Mouse (Mus musculus): ENCODE measurements around the gene Gipc2. TPM values are rescaled to one million over a fixed set of nuclear protein-coding genes. Genes with fewer than 3 reads are reported as not detected.

Gene Gipc2
- polyA plus RNA-seq, 1 experiment from 2014 or later: 15.2 TPM

DNA sequence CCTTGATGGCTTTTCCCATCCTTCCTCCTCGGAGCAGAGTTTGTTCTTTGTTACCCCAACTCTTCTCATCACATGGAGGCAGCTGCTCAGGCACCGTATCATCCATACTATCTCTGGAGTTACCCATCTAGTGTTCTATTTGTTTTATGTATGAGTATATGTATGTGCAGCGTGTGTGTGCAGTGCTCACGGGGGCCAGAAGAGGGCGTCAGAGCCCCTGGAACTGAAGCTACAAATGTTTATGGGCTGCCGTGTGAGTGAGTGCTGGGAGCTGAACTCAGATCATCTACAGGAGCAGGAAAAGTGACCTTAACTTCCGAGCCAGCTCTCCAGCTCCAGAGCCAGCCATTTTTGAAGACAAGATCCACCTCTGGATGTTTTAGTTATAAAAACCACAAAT lies 64.6 kb downstream of the Gipc2 start:
- Histone ChIP-seq H3K4me1 (ENCODE audit: control insufficient read depth, insufficient read depth, low read length) (peaks cover 6% of the 10 kb centered on the region), H3K27ac (ENCODE audit: low read depth, low read length) (no peak overlapping the region), H3K36me3 (ENCODE audit: control insufficient read depth, insufficient read depth, low read length) (no peaks in the 10 kb centered on the region), H3K9me3 (ENCODE audit: control insufficient read depth, low read length) (no peaks in the 10 kb centered on the region; the same call in 1 of the 2 replicates), H3K27me3 (ENCODE audit: control insufficient read depth, insufficient read depth, low read length) (no peaks in the 10 kb centered on the region), H3K9ac (replicated peaks; ENCODE audit: low read depth, low read length) (no peak overlapping the region), H3K4me2 (ENCODE audit: low read depth, low read length) (no peak overlapping the region), H3K4me3 (ENCODE audit: low read depth, low read length) (no peak overlapping the region)
- 97% methylated on average over 7 of the region's 7 CpGs for WGBS
- no peak for ATAC-seq (ENCODE audit: low read depth)

DNA sequence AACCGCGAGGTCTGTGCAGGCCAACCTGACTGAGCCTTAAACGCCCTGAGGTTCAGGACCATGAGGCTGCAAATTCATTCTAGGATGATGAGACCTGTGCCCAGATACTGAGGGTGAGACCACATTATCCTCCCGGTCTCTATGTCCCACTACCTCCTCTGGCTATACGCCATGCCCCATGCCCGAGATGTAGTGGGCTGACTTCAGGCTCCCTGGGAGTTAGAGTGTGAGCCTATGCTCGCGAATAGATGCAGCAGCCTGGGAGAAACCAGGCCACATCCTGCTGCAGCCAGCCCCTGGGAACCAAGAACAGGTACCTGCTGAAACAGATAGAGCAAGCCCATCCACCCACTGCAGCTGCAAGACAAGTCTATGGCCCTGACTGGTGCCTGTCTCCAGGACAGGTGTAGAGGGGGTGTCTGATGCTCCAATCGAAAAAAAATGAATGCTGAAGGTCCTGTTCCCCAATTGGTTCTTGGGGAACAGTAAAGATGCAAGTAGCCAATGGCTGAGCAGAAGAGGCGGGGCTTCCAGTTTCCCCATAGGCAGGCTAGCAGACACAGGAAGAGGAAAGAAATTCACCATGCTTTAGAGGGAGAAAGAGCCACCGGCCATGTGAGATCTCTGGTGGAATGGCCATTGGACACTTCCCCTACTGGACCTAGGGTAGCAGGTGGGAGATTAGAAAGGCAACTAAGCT lies 65.8 kb downstream of the Gipc2 start:
- 52% methylated on average over 11 of the region's 11 CpGs for WGBS
- peak; percentile 63 for ATAC-seq (ENCODE audit: low read depth)
- no peak overlapping the region for H3K27ac ChIP-seq (ENCODE audit: low read depth, low read length)
- H3K4me2 ChIP-seq (ENCODE audit: low read depth, low read length): peak overlapping the region; percentile 34
- H3K4me3 ChIP-seq (ENCODE audit: low read depth, low read length): no peak overlapping the region
- H3K9ac ChIP-seq (replicated peaks; ENCODE audit: low read depth, low read length): no peak overlapping the region
- no peaks in the 10 kb centered on the region for H3K36me3 ChIP-seq (ENCODE audit: control insufficient read depth, insufficient read depth, low read length)
- no peaks in the 10 kb centered on the region; the same call in 1 of the 2 replicates for H3K9me3 ChIP-seq (ENCODE audit: control insufficient read depth, low read length)
- no peaks in the 10 kb centered on the region for H3K27me3 ChIP-seq (ENCODE audit: control insufficient read depth, insufficient read depth, low read length)
- H3K4me1 ChIP-seq (ENCODE audit: control insufficient read depth, insufficient read depth, low read length): peaks cover under 1% of the 10 kb centered on the region; the same call in 1 of the 2 replicates

DNA sequence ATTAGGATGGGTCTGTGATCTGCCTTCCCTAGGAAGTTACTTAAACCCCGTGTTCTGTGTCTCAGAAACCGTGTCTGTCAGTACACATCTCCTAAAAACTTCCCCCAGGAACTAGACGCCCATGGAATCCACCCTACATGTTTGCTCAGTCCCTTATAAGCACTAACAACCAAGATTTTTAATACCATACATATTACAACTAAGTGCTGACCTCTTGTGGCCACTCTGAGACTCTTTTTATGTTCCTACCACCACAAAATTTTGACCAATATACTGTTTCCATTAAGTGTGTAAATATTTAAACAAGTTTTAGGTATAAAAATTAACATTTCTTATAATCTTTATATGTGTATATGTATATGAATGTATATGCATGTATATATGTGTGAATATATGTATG lies 71.0 kb downstream of the Gipc2 start:
- Histone ChIP-seq H3K4me2 (ENCODE audit: low read depth, low read length) (no peak overlapping the region), H3K27me3 (ENCODE audit: control insufficient read depth, insufficient read depth, low read length) (no peaks in the 10 kb centered on the region), H3K4me1 (ENCODE audit: control insufficient read depth, insufficient read depth, low read length) (no peaks in the 10 kb centered on the region), H3K27ac (ENCODE audit: low read depth, low read length) (no peak overlapping the region), H3K4me3 (ENCODE audit: low read depth, low read length) (no peak overlapping the region), H3K36me3 (ENCODE audit: control insufficient read depth, insufficient read depth, low read length) (no peaks in the 10 kb centered on the region), H3K9me3 (ENCODE audit: control insufficient read depth, low read length) (no peaks in the 10 kb centered on the region), H3K9ac (replicated peaks; ENCODE audit: low read depth, low read length) (no peak overlapping the region)
- 9% methylated on average over 3 of the region's 3 CpGs for WGBS
- ATAC-seq (ENCODE audit: low read depth): no peak

DNA sequence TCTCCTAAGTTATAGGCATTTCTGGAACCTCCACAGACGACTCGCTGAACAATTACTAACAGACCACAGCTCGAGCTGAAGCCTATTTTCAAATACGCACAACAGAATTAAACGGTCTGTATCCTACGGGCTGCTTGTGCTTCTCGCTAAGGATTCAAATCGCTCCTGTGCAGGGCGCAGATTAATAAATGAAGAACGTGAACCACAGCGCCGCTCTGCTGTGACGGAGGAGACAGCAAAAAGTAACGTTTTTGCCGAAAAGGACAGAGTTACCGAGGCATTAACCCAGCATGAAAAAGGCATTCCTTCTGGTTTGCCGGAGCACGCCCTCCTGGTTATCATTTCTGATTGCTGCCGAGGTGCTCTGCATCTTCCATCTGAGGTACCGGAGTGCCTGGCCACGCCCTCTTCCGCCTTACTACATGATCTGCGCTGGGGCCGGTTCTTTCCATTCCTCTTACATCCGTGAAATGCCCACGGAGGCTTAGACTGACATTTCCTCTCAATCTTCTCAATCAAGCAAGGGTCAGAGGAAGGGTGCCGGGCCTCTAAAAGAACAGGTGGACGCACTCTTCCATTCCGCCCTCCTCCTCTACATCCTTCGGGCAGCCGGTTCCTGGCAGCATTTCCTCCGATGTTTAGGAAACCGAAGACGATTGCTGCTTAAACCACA lies 73.5 kb downstream of the Gipc2 start:
- 46% methylated on average over 34 of the region's 34 CpGs for WGBS
- no peak for ATAC-seq (ENCODE audit: low read depth)
- Histone ChIP-seq H3K9me3 (ENCODE audit: control insufficient read depth, low read length) (no peaks in the 10 kb centered on the region), H3K27me3 (ENCODE audit: control insufficient read depth, insufficient read depth, low read length) (no peaks in the 10 kb centered on the region), H3K4me2 (ENCODE audit: low read depth, low read length) (peak overlapping the region; percentile 23), H3K36me3 (ENCODE audit: control insufficient read depth, insufficient read depth, low read length) (no peaks in the 10 kb centered on the region), H3K9ac (replicated peaks; ENCODE audit: low read depth, low read length) (0 out of 2 replicates have a peak overlapping the region, but pooled peaks have one; percentile 34), H3K4me1 (ENCODE audit: control insufficient read depth, insufficient read depth, low read length) (no peaks in the 10 kb centered on the region), H3K4me3 (ENCODE audit: low read depth, low read length) (peak overlapping the region; percentile 31), H3K27ac (ENCODE audit: low read depth, low read length) (no peak overlapping the region)

DNA sequence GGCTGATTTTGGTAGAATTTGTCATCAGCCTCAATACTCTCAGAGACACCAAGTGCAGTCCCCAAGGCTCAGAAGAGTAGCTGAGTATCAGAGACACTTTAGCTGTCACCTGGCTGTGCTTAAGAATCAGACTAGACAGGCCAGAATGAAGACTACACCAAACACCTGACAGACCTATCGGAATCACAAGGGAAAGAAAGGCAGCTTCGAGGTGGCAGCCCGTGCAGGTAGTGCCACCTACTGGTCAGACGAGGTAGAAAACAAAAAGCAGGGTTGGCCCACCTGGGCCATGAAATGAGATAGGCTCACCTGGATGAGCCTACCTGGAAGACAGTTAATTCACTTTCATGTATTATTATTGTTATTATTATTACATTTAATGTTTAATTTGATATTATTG lies 76.9 kb downstream of the Gipc2 start:
- H3K4me1 ChIP-seq (ENCODE audit: control insufficient read depth, insufficient read depth, low read length): no peaks in the 10 kb centered on the region
- H3K9ac ChIP-seq (replicated peaks; ENCODE audit: low read depth, low read length): no peak overlapping the region
- no peaks in the 10 kb centered on the region for H3K27me3 ChIP-seq (ENCODE audit: control insufficient read depth, insufficient read depth, low read length)
- no peak overlapping the region for H3K27ac ChIP-seq (ENCODE audit: low read depth, low read length)
- H3K9me3 ChIP-seq (ENCODE audit: control insufficient read depth, low read length): no peaks in the 10 kb centered on the region
- H3K36me3 ChIP-seq (ENCODE audit: control insufficient read depth, insufficient read depth, low read length): no peaks in the 10 kb centered on the region
- 5% methylated on average over 4 of the region's 4 CpGs for WGBS
- no peak overlapping the region for H3K4me3 ChIP-seq (ENCODE audit: low read depth, low read length)
- peak; percentile 59; the same call in 1 of the 2 replicates for ATAC-seq (ENCODE audit: low read depth)
- no peak overlapping the region for H3K4me2 ChIP-seq (ENCODE audit: low read depth, low read length)

DNA sequence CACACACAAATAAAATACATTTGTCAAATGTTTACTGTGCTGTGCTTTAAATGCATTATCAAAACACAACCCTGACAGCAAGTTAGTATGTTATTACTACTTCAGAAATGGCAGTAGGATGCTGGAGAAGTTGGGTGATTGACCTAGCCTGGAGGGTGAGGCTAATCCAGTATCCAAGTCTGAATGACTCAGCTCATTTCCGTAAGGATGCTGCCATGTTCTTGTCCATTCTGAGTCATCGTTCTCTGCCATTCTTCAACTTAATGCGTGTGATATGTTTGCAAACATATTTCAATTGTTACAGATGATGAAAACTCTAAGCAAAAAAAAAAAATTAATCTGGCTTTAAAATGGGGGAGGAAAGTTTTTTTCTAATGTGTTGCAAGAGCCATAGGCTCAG lies 84.6 kb downstream of the Gipc2 start:
- 93% methylated on average over 3 of the region's 3 CpGs for WGBS
- Histone ChIP-seq H3K9me3 (ENCODE audit: control insufficient read depth, low read length) (no peaks in the 10 kb centered on the region), H3K36me3 (ENCODE audit: control insufficient read depth, insufficient read depth, low read length) (no peaks in the 10 kb centered on the region), H3K4me3 (ENCODE audit: low read depth, low read length) (no peak overlapping the region), H3K9ac (replicated peaks; ENCODE audit: low read depth, low read length) (no peak overlapping the region), H3K4me1 (ENCODE audit: control insufficient read depth, insufficient read depth, low read length) (no peaks in the 10 kb centered on the region), H3K27ac (ENCODE audit: low read depth, low read length) (no peak overlapping the region), H3K4me2 (ENCODE audit: low read depth, low read length) (no peak overlapping the region), H3K27me3 (ENCODE audit: control insufficient read depth, insufficient read depth, low read length) (no peaks in the 10 kb centered on the region)
- no peak for ATAC-seq (ENCODE audit: low read depth)

DNA sequence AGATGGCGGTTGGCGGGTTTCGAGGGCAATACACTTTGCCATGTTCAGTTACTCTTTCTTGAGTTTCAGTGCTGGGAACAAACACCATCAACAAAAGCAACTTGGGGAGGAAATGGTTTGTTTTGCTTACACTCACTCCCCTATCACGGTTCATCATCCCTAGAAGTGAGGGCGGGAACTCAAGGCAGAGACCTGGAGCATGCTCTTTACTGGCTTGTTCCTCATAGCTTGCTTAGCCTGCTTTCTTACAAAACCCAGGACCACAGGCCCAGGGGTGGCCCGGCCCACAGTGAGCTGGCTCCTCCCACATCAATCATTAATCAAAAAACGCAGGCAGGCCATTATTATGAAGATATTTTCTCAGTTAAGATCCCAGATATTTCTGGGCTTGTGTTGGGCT lies 89.9 kb downstream of the Gipc2 start:
- H3K27me3 ChIP-seq (ENCODE audit: control insufficient read depth, insufficient read depth, low read length): no peaks in the 10 kb centered on the region
- H3K4me1 ChIP-seq (ENCODE audit: control insufficient read depth, insufficient read depth, low read length): no peaks in the 10 kb centered on the region
- no peak for ATAC-seq (ENCODE audit: low read depth)
- no peak overlapping the region for H3K27ac ChIP-seq (ENCODE audit: low read depth, low read length)
- H3K9ac ChIP-seq (replicated peaks; ENCODE audit: low read depth, low read length): no peak overlapping the region
- 83% methylated on average over 7 of the region's 7 CpGs for WGBS
- H3K4me3 ChIP-seq (ENCODE audit: low read depth, low read length): no peak overlapping the region
- H3K4me2 ChIP-seq (ENCODE audit: low read depth, low read length): no peak overlapping the region
- H3K36me3 ChIP-seq (ENCODE audit: control insufficient read depth, insufficient read depth, low read length): no peaks in the 10 kb centered on the region
- H3K9me3 ChIP-seq (ENCODE audit: control insufficient read depth, low read length): no peaks in the 10 kb centered on the region

DNA sequence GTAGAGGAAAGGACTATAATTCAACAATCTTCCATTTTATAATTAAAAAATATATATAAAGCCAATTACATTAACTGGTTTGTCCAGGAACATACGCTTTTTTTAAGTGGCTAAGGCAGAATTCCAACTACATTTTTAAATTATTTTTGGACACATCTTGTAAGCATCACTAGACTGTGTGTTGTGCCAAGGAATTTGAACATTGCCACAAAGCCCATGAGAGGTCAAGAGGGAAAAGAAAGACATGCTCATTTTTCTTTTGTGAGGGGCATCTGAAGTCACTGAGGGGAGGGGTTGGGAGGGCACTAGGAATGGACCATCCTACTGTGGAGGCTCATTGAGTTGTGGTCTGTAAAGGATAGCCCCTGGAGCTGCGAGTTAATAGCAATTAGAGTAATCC lies 97.0 kb downstream of the Gipc2 start:
- whole genome bisulfite sequencing: 80% methylated on average over 2 of the region's 2 CpGs
- H3K27ac ChIP-seq (ENCODE audit: low read depth, low read length): no peak overlapping the region
- no peak for ATAC-seq (ENCODE audit: low read depth)

DNA sequence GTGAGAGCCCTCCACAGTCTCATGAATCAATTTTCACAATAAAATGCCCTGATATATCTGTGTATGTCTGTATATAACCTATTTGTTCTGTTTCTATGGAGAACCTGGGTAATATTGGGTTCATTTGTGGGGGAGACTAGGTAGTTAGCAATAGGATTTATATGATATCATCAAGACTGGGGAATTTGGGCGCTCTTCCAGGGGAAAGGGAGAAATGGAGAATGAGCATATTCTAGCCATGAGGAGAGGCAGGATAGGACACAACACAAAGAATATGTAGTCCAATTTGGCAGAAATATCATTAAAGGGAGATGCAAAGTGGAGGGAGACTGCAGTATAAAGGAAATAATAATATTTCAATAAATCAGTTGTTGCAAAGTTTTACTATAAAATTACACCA lies 97.7 kb downstream of the Gipc2 start:
- H3K9me3 ChIP-seq (ENCODE audit: control insufficient read depth, low read length): no peaks in the 10 kb centered on the region
- H3K27ac ChIP-seq (ENCODE audit: low read depth, low read length): no peak overlapping the region
- H3K4me3 ChIP-seq (ENCODE audit: low read depth, low read length): no peak overlapping the region
- no peak overlapping the region for H3K9ac ChIP-seq (replicated peaks; ENCODE audit: low read depth, low read length)
- ATAC-seq (ENCODE audit: low read depth): no peak
- no peaks in the 10 kb centered on the region for H3K27me3 ChIP-seq (ENCODE audit: control insufficient read depth, insufficient read depth, low read length)
- no peak overlapping the region for H3K4me2 ChIP-seq (ENCODE audit: low read depth, low read length)
- no peaks in the 10 kb centered on the region for H3K36me3 ChIP-seq (ENCODE audit: control insufficient read depth, insufficient read depth, low read length)
- 96% methylated on average over 1 of the region's 1 CpGs for WGBS
- no peaks in the 10 kb centered on the region for H3K4me1 ChIP-seq (ENCODE audit: control insufficient read depth, insufficient read depth, low read length)

More for the DNA sequence above, 97.0 kb downstream of the Gipc2 start:
- H3K9ac ChIP-seq (replicated peaks; ENCODE audit: low read depth, low read length): no peak overlapping the region
- H3K4me1 ChIP-seq (ENCODE audit: control insufficient read depth, insufficient read depth, low read length): no peaks in the 10 kb centered on the region
- H3K4me2 ChIP-seq (ENCODE audit: low read depth, low read length): no peak overlapping the region
- H3K36me3 ChIP-seq (ENCODE audit: control insufficient read depth, insufficient read depth, low read length): no peaks in the 10 kb centered on the region
- no peak overlapping the region for H3K4me3 ChIP-seq (ENCODE audit: low read depth, low read length)
- H3K9me3 ChIP-seq (ENCODE audit: control insufficient read depth, low read length): no peaks in the 10 kb centered on the region
- H3K27me3 ChIP-seq (ENCODE audit: control insufficient read depth, insufficient read depth, low read length): no peaks in the 10 kb centered on the region

Data from neural tube, embryonic 14.5 days (tissue).